Mouse (Mus musculus): Measurements from ENCODE around the gene 1700028K03Rik.

Gene 1700028K03Rik

GRCm38 (mm10) chr5:107534581-107534980 is at the start of gene 1700028K03Rik:
Gene 1700028K03Rik (plus strand): TSS chr5:107534709.
- ChIA-PET POLR2A (interaction anchor here in 1 of 4 experiments (0.9 kb wide), 1 partner anchor 11 kb away, joined by 3 read pairs; no protein-coding TSS in a partner anchor), CTCF (no interaction called here)

GRCm38 (mm10) chr5:107488996-107489395 is 45.5 kb upstream of the 1700028K03Rik start:
- POLR2A ChIA-PET, result no interaction called here

GRCm38 (mm10) chr5:107491036-107491435 is 43.5 kb upstream of the 1700028K03Rik start:
- CTCF ChIA-PET, result no interaction called here
- POLR2A ChIA-PET, result no interaction called here

More at GRCm38 (mm10) chr5:107488996-107489395, 45.5 kb upstream of the 1700028K03Rik start:
- CTCF ChIA-PET, result no interaction called here

- ChIA-PET POLR2A (no interaction called here), CTCF (no interaction called here)
Measured at GRCm38 (mm10) chr5:107492471-107492870, 42.0 kb upstream of the 1700028K03Rik start.

- ChIA-PET CTCF (interaction anchor here in 1 of 4 experiments (0.5 kb wide), 1 partner anchor 1104 kb away, joined by 3 read pairs; no protein-coding TSS in a partner anchor), POLR2A (interaction anchor here in 1 of 4 experiments (1.0 kb wide), 1 partner anchor 9 kb away, joined by 3 read pairs; no protein-coding TSS in a partner anchor)
Measured at GRCm38 (mm10) chr5:107494759-107495158, 39.8 kb upstream of the 1700028K03Rik start.

GRCm38 (mm10) chr5:107496047-107496446 is 38.5 kb upstream of the 1700028K03Rik start:
- POLR2A ChIA-PET, result no interaction called here
- CTCF ChIA-PET, result no interaction called here

GRCm38 (mm10) chr5:107497519-107498501 is 36.7 kb upstream of the 1700028K03Rik start:
- ChIA-PET POLR2A (interaction anchor here in 1 of 4 experiments (0.5 to 0.6 kb wide), 2 partner anchors 56 to 355 kb away, joined by 3 to 5 read pairs; no protein-coding TSS in a partner anchor), CTCF (interaction anchor here in 2 of 4 experiments (0.5 to 1.0 kb wide), 2 partner anchors 16 to 1107 kb away, joined by 3 read pairs; no protein-coding TSS in a partner anchor)

GRCm38 (mm10) chr5:107498806-107499310 is 35.7 kb upstream of the 1700028K03Rik start:
- ChIA-PET POLR2A (interaction anchor here in 2 of 4 experiments (0.6 to 1.1 kb wide), 2 partner anchors 10 to 14 kb away, joined by 4 to 5 read pairs; no protein-coding TSS in a partner anchor), CTCF (interaction anchor here in 1 of 4 experiments (0.8 kb wide), 1 partner anchor 15 kb away, joined by 4 read pairs; no protein-coding TSS in a partner anchor)

- ChIA-PET CTCF (interaction anchor here in 2 of 4 experiments (0.6 to 1.5 kb wide), 3 partner anchors 13 to 160 kb away, joined by 4 to 7 read pairs (median 4); no protein-coding TSS in a partner anchor), POLR2A (interaction anchor here in 1 of 4 experiments (1.1 kb wide), 1 partner anchor 9 kb away, joined by 4 read pairs; no protein-coding TSS in a partner anchor)
Measured at GRCm38 (mm10) chr5:107499891-107500535, 34.5 kb upstream of the 1700028K03Rik start.

GRCm38 (mm10) chr5:107500741-107501140 is 33.8 kb upstream of the 1700028K03Rik start:
- POLR2A ChIA-PET, result interaction anchor here in 1 of 4 experiments (0.6 kb wide), 1 partner anchor 260 kb away, joined by 4 read pairs; no protein-coding TSS in a partner anchor
- CTCF ChIA-PET, result interaction anchor here in 2 of 4 experiments (0.6 to 1.5 kb wide), 2 partner anchors 13 to 159 kb away, joined by 4 to 7 read pairs; no protein-coding TSS in a partner anchor

- ChIA-PET CTCF (no interaction called here), POLR2A (interaction anchor here in 1 of 4 experiments (0.6 kb wide), 1 partner anchor 314 kb away, joined by 3 read pairs; no protein-coding TSS in a partner anchor)
Measured at GRCm38 (mm10) chr5:107507321-107507720, 27.2 kb upstream of the 1700028K03Rik start, which contains the start of gene Gm42669. Gene Gm42669 (plus strand): TSS chr5:107507621.

GRCm38 (mm10) chr5:107510503-107510902 is 24.0 kb upstream of the 1700028K03Rik start:
- POLR2A ChIA-PET, result interaction anchor here in 1 of 4 experiments (1.4 kb wide), 1 partner anchor 30 kb away, joined by 3 read pairs; no protein-coding TSS in a partner anchor
- CTCF ChIA-PET, result no interaction called here

- ChIA-PET CTCF (no interaction called here), POLR2A (interaction anchor here in 1 of 4 experiments (1.4 kb wide), 1 partner anchor 31 kb away, joined by 3 read pairs; no protein-coding TSS in a partner anchor)
Measured at GRCm38 (mm10) chr5:107511326-107511725, 23.2 kb upstream of the 1700028K03Rik start.

- ChIA-PET CTCF (interaction anchor here (0.5 to 1.5 kb wide), 11 partner anchors 8 to 653 kb away, joined by 3 to 9 read pairs (median 3); no protein-coding TSS in a partner anchor), POLR2A (no interaction called here)
Measured at GRCm38 (mm10) chr5:107513583-107513982, 20.9 kb upstream of the 1700028K03Rik start.

GRCm38 (mm10) chr5:107515453-107515852 is 19.1 kb upstream of the 1700028K03Rik start:
- ChIA-PET POLR2A (no interaction called here), CTCF (no interaction called here)

- CTCF ChIA-PET, result no interaction called here
- POLR2A ChIA-PET, result no interaction called here
Measured at GRCm38 (mm10) chr5:107516087-107516486, 18.4 kb upstream of the 1700028K03Rik start.

- POLR2A ChIA-PET, result no interaction called here
- CTCF ChIA-PET, result no interaction called here
Measured at GRCm38 (mm10) chr5:107518602-107519001, 15.9 kb upstream of the 1700028K03Rik start.

GRCm38 (mm10) chr5:107521386-107521785 is 13.1 kb upstream of the 1700028K03Rik start:
- CTCF ChIA-PET, result interaction anchor here in 1 of 4 experiments (1.2 kb wide), 1 partner anchor 8 kb away, joined by 3 read pairs; no protein-coding TSS in a partner anchor

More at GRCm38 (mm10) chr5:107521386-107521785, 13.1 kb upstream of the 1700028K03Rik start:
- POLR2A ChIA-PET, result interaction anchor here in 2 of 4 experiments (0.6 to 0.7 kb wide), 2 partner anchors 543 to 594 kb away, joined by 3 read pairs; no protein-coding TSS in a partner anchor

Data from embryonic stem cell, embryonic (primary cell).